ENCODE assay signal across 8 mouse cellular contexts in genomic region chr11:95038818-95039655, GRCm38 (mm10). TPM values are rescaled to one million over a fixed set of nuclear protein-coding genes. Genes with fewer than 3 reads are reported as not detected.
DNase-seq lines count a peak whose midpoint lies in the region; ATAC-seq lines count a peak whose summit lies in the region.

No protein-coding gene starts in this region.

- intact Hi-C loops in heart, postnatal 10 days (cut with DNase I): no loop called here

- DNase-seq in heart, adult 11 months: peak; percentile 94
- DNase-seq in heart, postnatal 10 days: no peak
- DNase-seq in lung, postnatal 36 days: peak; percentile 21
- no peak for DNase-seq in lung, postnatal 10 days
- DNase-seq in kidney, adult 8-10 months: peak; percentile 80 to 89
- DNase-seq in Muller cell, postnatal 12 days (ENCODE audit: inconsistent ontology term): no peak
- DNase-seq in gastrocnemius, adult 8-10 months (ENCODE audit: low spot score in 2 of 2): no peak

- no peak for ATAC-seq in megakaryocyte progenitor cell, adult 5-6 weeks (replicated peaks; ENCODE audit: poor library complexity)

RNA-seq across cellular contexts. Expression of gene Pdk2, which starts 2.1 kb away (rescaled TPM):
- total RNA-seq in heart, postnatal 10 days (2021): 100 to 1,000 TPM; 261 to 278 TPM
- 4.2 and 4.8 TPM in 2 replicates for total RNA-seq in megakaryocyte progenitor cell, adult 5-6 weeks (2015)
- 0.71 and 1.4 TPM in 2 replicates for total RNA-seq in megakaryocyte progenitor cell, adult 5-6 weeks (2017)
- 100 to 1,000 TPM; 484 to 519 (median 495) TPM for total RNA-seq in gastrocnemius, adult 8-10 months (2022)

RNA-seq across cellular contexts. Expression of gene Samd14, which starts 29.4 kb away (rescaled TPM):
- 1 to 10 TPM; 4.1 to 5.9 TPM for total RNA-seq in heart, postnatal 10 days (2021)
- total RNA-seq in megakaryocyte progenitor cell, adult 5-6 weeks (2015): 2.3 and 6.1 TPM in 2 replicates
- total RNA-seq in megakaryocyte progenitor cell, adult 5-6 weeks (2017): 0.92 and 2.6 TPM in 2 replicates
- total RNA-seq in gastrocnemius, adult 8-10 months (2022): under 1 TPM; 0.24 to 0.62 (median 0.45) TPM

RNA-seq across cellular contexts. Expression of gene Itga3, which starts 37.6 kb away (rescaled TPM):
- 10 to 100 TPM; 14.3 to 14.6 TPM for total RNA-seq in heart, postnatal 10 days (2021)
- 1.1 TPM in 1 of 2 replicates, not detected in the other for total RNA-seq in megakaryocyte progenitor cell, adult 5-6 weeks (2015)
- total RNA-seq in megakaryocyte progenitor cell, adult 5-6 weeks (2017): 0.03 TPM in 1 of 2 replicates, not detected in the other
- total RNA-seq in gastrocnemius, adult 8-10 months (2022): 1 to 10 TPM; 3.6 to 5.3 (median 4.1) TPM

RNA-seq across cellular contexts. Expression of gene Ppp1r9b, which starts 48.2 kb away (rescaled TPM):
- 10 to 100 TPM; 51.3 to 58.5 TPM for total RNA-seq in heart, postnatal 10 days (2021)
- total RNA-seq in megakaryocyte progenitor cell, adult 5-6 weeks (2015): 43.9 and 46.6 TPM in 2 replicates
- total RNA-seq in megakaryocyte progenitor cell, adult 5-6 weeks (2017): 81.9 and 107 TPM in 2 replicates
- total RNA-seq in gastrocnemius, adult 8-10 months (2022): 10 to 100 TPM; 15.8 to 23.9 (median 19.4) TPM

Comparison
In these comparisons a context has a peak if more than half of its experiments do, and no peak if none do; other contexts are left out.
1. DNase-seq: peak in heart, adult 11 months (single experiment), lung, postnatal 36 days (single experiment) and kidney, adult 8-10 months (2 of 2); none in heart, postnatal 10 days (0 of 2), lung, postnatal 10 days (single experiment), Muller cell, postnatal 12 days (single experiment) and gastrocnemius, adult 8-10 months (0 of 2).
2. RNA of gene Pdk2, which starts 2.1 kb away (total RNA-seq): 484 to 519 TPM in gastrocnemius, adult 8-10 months and 261 to 278 TPM in heart, postnatal 10 days; 0.71 to 4.8 TPM in megakaryocyte progenitor cell, adult 5-6 weeks; every median in the first group is over 10 times any median in the second.